Mouse (Mus musculus): ENCODE data around the gene Psmg4.

The Psmg4 gene

GRCm38 (mm10) chr13:34205216-34205615 lies 42.5 kb downstream of the Psmg4 start:
- no peak for DNase-seq (ENCODE audit: low read depth)

DNA sequence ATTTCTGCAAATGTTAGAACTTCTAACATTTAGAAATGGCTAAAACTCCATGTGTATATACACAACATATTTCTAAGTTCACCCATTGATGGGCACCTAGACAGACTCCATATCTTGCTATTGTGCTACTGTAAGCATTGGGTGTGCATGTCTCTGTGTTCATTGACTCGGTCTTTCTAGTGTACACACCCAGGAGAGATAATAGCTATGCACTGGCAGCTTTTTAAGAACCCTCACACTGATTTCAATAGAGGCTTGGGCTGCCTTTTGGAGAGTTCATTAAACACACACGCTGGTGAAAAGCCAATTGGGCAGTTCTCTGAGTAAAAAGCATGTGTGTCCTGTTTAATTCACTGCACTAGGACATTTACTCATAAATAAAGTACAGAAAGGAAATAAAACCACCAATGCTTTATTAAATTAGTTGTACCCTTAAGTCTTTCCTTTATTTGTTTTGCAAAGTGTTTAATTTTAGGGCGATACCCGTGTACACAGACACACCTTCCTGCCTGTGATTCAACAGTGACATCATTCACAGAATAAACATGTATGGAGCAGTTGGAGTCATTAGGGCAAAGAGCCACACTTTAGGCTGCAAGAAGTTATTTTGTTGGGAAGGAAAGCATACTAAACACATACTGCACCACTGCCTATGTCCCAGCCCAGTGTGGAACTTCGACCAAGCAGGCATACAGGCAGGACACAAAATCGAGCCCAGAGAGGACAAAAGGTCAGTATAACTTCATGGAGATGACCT lies 45.1 kb downstream of the Psmg4 start:
- no peak for DNase-seq (ENCODE audit: low read depth)

GRCm38 (mm10) chr13:34211261-34211775 lies 48.6 kb downstream of the Psmg4 start:
- no peak for DNase-seq (ENCODE audit: low read depth)

DNA sequence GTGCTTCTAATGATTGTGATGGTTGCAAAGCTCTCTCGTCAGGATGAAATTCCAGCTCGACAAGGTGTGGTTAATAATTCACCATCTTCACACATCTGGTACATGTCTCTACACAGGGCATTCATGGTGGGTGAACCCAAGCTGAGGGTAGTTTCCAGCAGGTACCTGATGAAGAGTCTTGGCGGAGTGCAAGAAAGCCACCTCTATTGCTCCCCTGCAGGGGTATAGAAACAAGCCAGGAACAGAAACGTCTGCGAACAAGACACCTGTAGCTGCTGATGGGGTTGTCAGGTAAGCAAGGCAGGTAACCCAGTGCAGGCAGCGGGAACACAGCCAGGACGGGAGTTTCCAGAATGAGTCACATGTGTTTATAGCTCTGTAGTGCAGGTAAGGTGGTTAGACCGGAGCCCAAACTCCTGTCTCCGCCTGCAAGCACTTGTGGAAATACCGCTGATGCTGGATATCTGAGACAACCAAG lies 50.0 kb downstream of the Psmg4 start:
- DNase-seq (ENCODE audit: low read depth) = no peak

GRCm38 (mm10) chr13:34214855-34215254 lies 52.1 kb downstream of the Psmg4 start:
- DNase-seq (ENCODE audit: low read depth) = no peak

GRCm38 (mm10) chr13:34218776-34219175 lies 56.0 kb downstream of the Psmg4 start:
- DNase-seq (ENCODE audit: low read depth) = no peak

DNA sequence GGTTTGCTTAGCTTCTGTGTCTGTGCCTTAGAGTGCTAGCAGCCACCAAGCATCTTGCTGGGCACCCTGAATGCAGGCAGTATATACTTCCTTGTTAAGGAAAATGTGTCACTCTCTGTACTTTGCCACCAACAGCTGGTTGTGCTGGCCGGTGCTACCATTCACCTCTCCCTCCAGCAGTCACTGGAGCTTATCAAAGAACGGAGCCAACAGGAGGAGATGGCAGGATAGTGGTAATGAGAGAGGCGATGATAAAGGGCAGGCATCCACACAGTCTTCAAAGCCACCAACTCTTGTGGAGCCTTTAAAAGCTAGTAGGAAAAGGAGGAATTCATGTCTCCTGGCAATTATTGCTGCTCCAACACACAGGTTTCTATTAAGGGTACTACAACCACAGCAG lies 57.0 kb downstream of the Psmg4 start:
- DNase-seq (ENCODE audit: low read depth) = no peak

DNA sequence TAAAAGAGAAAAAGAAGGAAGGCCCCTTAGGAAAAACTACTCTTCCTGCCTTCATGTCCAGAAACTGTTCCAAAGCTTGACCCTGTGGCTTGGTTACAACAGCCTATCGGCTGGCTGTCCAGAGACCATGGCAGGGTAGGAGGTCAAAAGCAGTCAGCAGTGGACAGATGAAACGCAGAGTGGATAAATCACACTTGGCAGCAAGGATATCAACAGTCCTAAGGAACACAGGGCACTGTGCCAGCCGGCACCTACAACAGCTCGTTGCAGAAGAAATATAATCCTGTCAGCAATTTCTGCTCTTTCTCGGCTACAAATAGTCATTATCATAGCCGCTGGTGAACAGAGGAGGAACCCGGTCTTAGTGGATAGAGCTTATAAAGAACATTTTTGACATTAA lies 60.2 kb downstream of the Psmg4 start:
- no peak for DNase-seq (ENCODE audit: low read depth)

- DNase-seq (ENCODE audit: low read depth) = no peak
Measured at GRCm38 (mm10) chr13:34226940-34227339, 64.2 kb downstream of the Psmg4 start.
